Mouse (Mus musculus): ENCODE data around the gene 1700016D06Rik.
A peak's percentile ranks its signal among the peaks of the same experiment; 100 is the strongest.
"Not testable (repeated sequence)": the region's sequence is repeated elsewhere in the genome, so short reads cannot be mapped to it uniquely, and the experiment has no call there.

1700016D06Rik gene

GRCm38 (mm10) chr8:11701428-11701827 is 565 bp upstream of the 1700016D06Rik start:
- DNase-seq (ENCODE audit: low spot score), result no peak

GRCm38 (mm10) chr8:11700060-11701032 is 517 bp downstream of the 1700016D06Rik start:
- DNase-seq (ENCODE audit: low spot score), result peak; percentile 81

GRCm38 (mm10) chr8:11699442-11700001 is 1.3 kb downstream of the 1700016D06Rik start:
- DNase-seq (ENCODE audit: low spot score), result no peak

- no peak for DNase-seq (ENCODE audit: low spot score)
These were observed 3.4 kb downstream of the 1700016D06Rik start for GRCm38 (mm10) chr8:11697467-11697866.

GRCm38 (mm10) chr8:11696176-11696575 is 4.7 kb downstream of the 1700016D06Rik start:
- DNase-seq (ENCODE audit: low spot score), result no peak

GRCm38 (mm10) chr8:11693972-11694371 is 6.9 kb downstream of the 1700016D06Rik start:
- DNase-seq (ENCODE audit: low spot score), result no peak

GRCm38 (mm10) chr8:11692455-11692854 is 8.4 kb downstream of the 1700016D06Rik start:
- no peak for DNase-seq (ENCODE audit: low spot score)

GRCm38 (mm10) chr8:11691761-11692160 is 9.1 kb downstream of the 1700016D06Rik start:
- no peak for DNase-seq (ENCODE audit: low spot score)

GRCm38 (mm10) chr8:11691284-11691683 is 9.6 kb downstream of the 1700016D06Rik start:
- DNase-seq (ENCODE audit: low spot score), result no peak

GRCm38 (mm10) chr8:11689945-11690344 is 10.9 kb downstream of the 1700016D06Rik start:
- DNase-seq (ENCODE audit: low spot score), result no peak

- DNase-seq (ENCODE audit: low spot score), result no peak
These were observed 13.6 kb downstream of the 1700016D06Rik start for GRCm38 (mm10) chr8:11687251-11687650.

- no peak for DNase-seq (ENCODE audit: low spot score)
These were observed 16.3 kb downstream of the 1700016D06Rik start for GRCm38 (mm10) chr8:11684558-11684957.

GRCm38 (mm10) chr8:11668308-11668707 is 32.6 kb downstream of the 1700016D06Rik start:
- no peak for DNase-seq (ENCODE audit: low spot score)

GRCm38 (mm10) chr8:11666023-11666716 is 34.7 kb downstream of the 1700016D06Rik start:
- DNase-seq (ENCODE audit: low spot score), result not testable (repeated sequence)

- no peak for DNase-seq (ENCODE audit: low spot score)
These were observed 38.9 kb downstream of the 1700016D06Rik start for GRCm38 (mm10) chr8:11661969-11662368.

- no peak for DNase-seq (ENCODE audit: low spot score)
These were observed 50.8 kb downstream of the 1700016D06Rik start for GRCm38 (mm10) chr8:11650021-11650420.

GRCm38 (mm10) chr8:11643123-11643522 is 57.7 kb downstream of the 1700016D06Rik start:
- no peak for DNase-seq (ENCODE audit: low spot score)

- no peak for DNase-seq (ENCODE audit: low spot score)
These were observed 60.3 kb downstream of the 1700016D06Rik start for GRCm38 (mm10) chr8:11640606-11641005.

- no peak for DNase-seq (ENCODE audit: low spot score)
These were observed 63.3 kb downstream of the 1700016D06Rik start for GRCm38 (mm10) chr8:11637531-11637930.

- peak; percentile 97 for DNase-seq (ENCODE audit: low spot score)
These were observed 64.4 kb downstream of the 1700016D06Rik start for GRCm38 (mm10) chr8:11636324-11637057.

- DNase-seq (ENCODE audit: low spot score), result peak; percentile 97
These were observed 65.2 kb downstream of the 1700016D06Rik start, which contains the start of gene Ankrd10 for GRCm38 (mm10) chr8:11635611-11636081. Gene Ankrd10, minus strand, starts transcription at chr8:11635757.
